Mouse (Mus musculus) intestine, embryonic 16.5 days (tissue): ENCODE results near the gene Sar1b. TPM values are rescaled to one million over a fixed set of nuclear protein-coding genes. Genes with fewer than 3 reads are reported as not detected.

Source experiments
- ATAC-seq: fragments of 200-750 bp; cut with Nextera tagmentation; 2 replicates; pipeline ENCODE4 v1.8.0; 2017; ENCODE audit warnings: moderate TSS enrichment, moderate library complexity
- H3K27ac ChIP-seq: fragments of 300-500 bp; sonication (generic); 2 replicates; pipeline ENCODE4 v1.5.1; 2014; ENCODE audit warnings: mild to moderate bottlenecking, low read length
- H3K27me3 ChIP-seq: fragments of 300-500 bp; sonication (generic); replicated peaks from 2 replicates; pipeline ENCODE4 v1.6.1; 2014; ENCODE audit warnings: low read length, control low read depth, mixed read lengths; ENCODE audit not compliant: control insufficient read depth, insufficient read depth
- H3K36me3 ChIP-seq: fragments of 300-500 bp; sonication (generic); 2 replicates; pipeline ENCODE4 v1.6.1; 2014; ENCODE audit warnings: low read length, control low read depth; ENCODE audit not compliant: control insufficient read depth, insufficient read depth
- H3K4me1 ChIP-seq: fragments of 300-500 bp; sonication (generic); 2 replicates; pipeline ENCODE4 v1.6.1; 2014; ENCODE audit warnings: low read length, control low read depth, mixed read lengths; ENCODE audit not compliant: control insufficient read depth, insufficient read depth
- H3K4me2 ChIP-seq: fragments of 300-500 bp; sonication (generic); 2 replicates; pipeline ENCODE4 v1.6.1; 2014; ENCODE audit warnings: low read depth, low read length, control low read depth
- H3K4me3 ChIP-seq: fragments of 300-500 bp; sonication (generic); 2 replicates; pipeline ENCODE4 v1.5.1; 2014; ENCODE audit warnings: mild to moderate bottlenecking, low read length
- H3K9ac ChIP-seq: fragments of 300-500 bp; sonication (generic); 2 replicates; pipeline ENCODE4 v1.6.1; 2014; ENCODE audit warnings: low read depth, low read length
- H3K9me3 ChIP-seq: fragments of 300-500 bp; sonication (generic); 2 replicates; pipeline ENCODE4 v1.6.1; 2016; ENCODE audit warnings: low read length, control low read depth; ENCODE audit not compliant: control insufficient read depth
- WGBS: fragments of 180-500 bp; shearing (Covaris S2); extraction: QIAGEN DNeasy Blood & Tissue Kit; methylation state at CpG from one replicate; pipeline ENCODE4 v1.1.7; 2014; 5-methylcytosine and 5-hydroxymethylcytosine counted together
- polyA plus RNA-seq: library from polyadenylated mRNA; unstranded; fragments of >200 nt; fragmentation: Nextera tagmentation; extraction: Ambion mirVana; gene quantifications from 2 replicates; pipeline ENCODE4 v1.2.1, GENCODE M21; 2015

The Sar1b gene
- polyA plus RNA-seq, 1 experiment from 2014 or later: 218 TPM

DNA sequence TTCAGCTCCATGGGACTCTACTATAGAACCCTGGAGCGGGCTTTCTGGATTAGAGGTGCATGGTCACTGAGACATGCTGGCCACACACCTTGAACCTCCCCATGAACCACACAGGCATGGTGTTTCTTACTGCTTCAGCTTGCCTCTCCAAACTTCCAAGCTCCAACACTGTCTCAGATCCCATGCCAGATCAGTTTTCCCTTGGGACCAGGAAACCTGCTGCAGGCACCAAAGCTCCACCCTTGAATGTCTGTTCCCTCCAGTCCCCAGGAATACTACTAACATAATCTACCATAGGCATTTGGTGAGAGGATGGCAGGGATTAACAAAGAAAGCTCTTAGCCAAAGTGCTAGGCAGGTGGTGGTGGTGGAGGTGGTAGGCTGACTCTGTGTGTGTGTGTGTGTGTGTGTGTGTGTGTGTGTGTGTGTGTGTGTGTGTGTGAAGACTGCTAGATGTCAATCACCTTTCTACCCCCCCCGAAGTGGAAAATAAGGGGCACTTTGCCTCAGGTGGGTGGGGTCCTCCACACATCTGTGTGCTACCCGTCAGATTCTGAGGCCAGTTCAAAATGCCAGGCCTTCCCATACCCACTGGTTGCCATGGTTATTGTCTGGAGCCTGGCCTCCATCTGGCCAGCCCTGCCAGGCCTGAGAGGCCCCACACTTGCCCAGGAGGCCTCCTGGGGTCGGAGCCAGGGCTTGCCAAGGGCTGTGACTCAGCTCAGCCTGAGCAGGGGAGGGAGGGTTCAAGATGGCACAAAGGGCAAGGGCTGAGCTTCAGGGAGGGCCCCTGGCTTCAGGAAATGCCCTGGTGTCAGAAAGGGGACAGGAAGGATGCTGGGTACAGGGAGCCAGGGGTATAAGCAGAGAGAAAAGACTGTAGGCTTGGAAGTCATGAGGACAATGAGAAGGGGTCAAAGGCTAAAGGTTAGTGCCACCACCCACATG is 68.7 kb downstream of the Sar1b start:
- H3K4me2 ChIP-seq: no peak overlapping the region
- H3K4me3 ChIP-seq: no peak overlapping the region
- peaks cover 5% of the 10 kb centered on the region; the same call in 1 of the 2 replicates for H3K36me3 ChIP-seq
- H3K9ac ChIP-seq: no peak overlapping the region; the same call in 1 of the 2 replicates
- peaks cover 4% of the 10 kb centered on the region; the same call in 1 of the 2 replicates for H3K4me1 ChIP-seq
- no peak overlapping the region for H3K27ac ChIP-seq
- no peaks in the 10 kb centered on the region for H3K27me3 ChIP-seq
- no peaks in the 10 kb centered on the region for H3K9me3 ChIP-seq
- WGBS: 62% methylated on average over 4 of the region's 4 CpGs
- peak; percentile 70 for ATAC-seq

DNA sequence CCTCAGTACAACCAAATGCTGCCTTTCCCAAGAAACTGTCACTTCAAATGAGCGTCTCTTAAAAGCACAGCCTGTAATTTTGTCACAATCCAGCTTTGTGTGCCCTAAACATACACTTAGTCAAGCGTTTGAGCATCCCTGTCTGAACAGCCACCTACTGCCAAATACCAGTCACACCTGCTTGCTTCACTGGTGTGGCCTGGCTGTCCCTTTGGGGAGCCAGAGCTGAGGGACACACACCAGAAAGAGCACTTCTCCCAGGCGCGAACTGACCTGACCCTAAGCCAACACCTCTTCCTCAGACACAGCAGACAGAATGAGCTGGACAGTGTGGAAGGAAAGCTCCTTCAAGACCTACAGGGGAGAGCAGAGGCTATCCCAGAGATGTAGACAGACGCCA is 69.5 kb downstream of the Sar1b start:
- H3K36me3 ChIP-seq: peaks cover 5% of the 10 kb centered on the region; the same call in 1 of the 2 replicates
- no peak overlapping the region for H3K27ac ChIP-seq

DNA sequence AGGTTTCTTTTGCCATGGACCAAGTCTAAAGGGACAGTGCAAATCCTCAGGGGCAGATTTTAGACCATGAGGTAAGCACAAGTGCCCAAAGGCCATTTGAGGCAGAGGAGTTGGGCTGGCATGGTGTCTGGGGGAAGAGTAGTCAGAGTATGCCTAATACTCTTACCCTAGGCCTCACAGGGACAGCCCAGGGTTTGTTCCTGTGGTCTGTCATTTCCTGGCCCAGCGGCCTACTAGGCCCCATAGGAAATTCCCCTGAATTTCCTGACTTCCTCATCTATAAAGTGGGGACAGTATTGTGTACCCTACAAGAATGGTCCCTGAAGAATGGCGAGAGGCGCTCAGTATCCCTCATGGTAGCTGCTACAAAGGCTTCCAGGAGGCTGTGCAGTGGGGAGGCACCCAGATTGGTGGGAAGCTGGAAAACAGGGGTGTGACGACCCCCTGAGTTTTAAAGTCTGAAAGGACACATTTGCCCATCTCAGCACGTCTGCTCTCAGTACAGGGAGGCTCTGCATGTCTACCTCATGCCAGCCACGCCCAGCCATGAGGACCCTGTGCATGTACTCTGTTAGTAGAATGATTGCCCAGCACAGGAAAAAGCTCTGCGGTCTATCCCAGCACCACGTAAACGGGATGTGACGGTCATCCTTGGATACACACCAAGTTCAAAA is 70.0 kb downstream of the Sar1b start:
- peaks cover 5% of the 10 kb centered on the region; the same call in 1 of the 2 replicates for H3K36me3 ChIP-seq
- H3K27me3 ChIP-seq: no peaks in the 10 kb centered on the region
- no peaks in the 10 kb centered on the region for H3K9me3 ChIP-seq
- no peak overlapping the region for H3K9ac ChIP-seq
- H3K27ac ChIP-seq: no peak overlapping the region
- no peak overlapping the region for H3K4me3 ChIP-seq
- no peak overlapping the region for H3K4me2 ChIP-seq
- 90% methylated on average over 10 of the region's 10 CpGs for WGBS
- H3K4me1 ChIP-seq: peaks cover 4% of the 10 kb centered on the region; the same call in 1 of the 2 replicates
- ATAC-seq: no peak

More for the DNA sequence above, 69.5 kb downstream of the Sar1b start:
- Histone ChIP-seq H3K27me3 (no peaks in the 10 kb centered on the region), H3K9ac (no peak overlapping the region), H3K4me2 (no peak overlapping the region), H3K4me1 (peaks cover 4% of the 10 kb centered on the region; the same call in 1 of the 2 replicates), H3K4me3 (no peak overlapping the region), H3K9me3 (no peaks in the 10 kb centered on the region)
- WGBS: 85% methylated on average over 5 of the region's 5 CpGs
- no peak for ATAC-seq

DNA sequence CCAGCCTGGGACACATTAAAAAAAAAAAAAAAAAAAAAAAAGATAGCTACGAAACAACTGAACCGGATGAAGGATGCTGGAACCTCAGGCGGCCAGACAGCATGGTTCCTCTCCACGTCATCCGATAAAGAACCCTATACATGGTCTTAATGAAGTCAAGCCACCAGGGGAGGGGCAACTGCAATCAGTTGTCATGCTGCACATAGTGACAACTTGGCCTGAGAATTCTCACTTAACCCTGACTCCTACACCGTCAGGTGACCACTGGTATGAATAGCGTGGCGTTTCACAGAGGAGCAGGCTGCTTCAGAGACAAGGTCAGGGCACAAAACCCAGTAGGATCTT is 70.6 kb downstream of the Sar1b start:
- Histone ChIP-seq H3K9ac (no peak overlapping the region), H3K4me1 (peaks cover 4% of the 10 kb centered on the region; the same call in 1 of the 2 replicates), H3K27ac (no peak overlapping the region), H3K4me3 (no peak overlapping the region), H3K9me3 (no peaks in the 10 kb centered on the region), H3K36me3 (peaks cover 5% of the 10 kb centered on the region; the same call in 1 of the 2 replicates), H3K27me3 (no peaks in the 10 kb centered on the region), H3K4me2 (no peak overlapping the region)
- 93% methylated on average over 8 of the region's 8 CpGs for WGBS
- ATAC-seq: no peak

DNA sequence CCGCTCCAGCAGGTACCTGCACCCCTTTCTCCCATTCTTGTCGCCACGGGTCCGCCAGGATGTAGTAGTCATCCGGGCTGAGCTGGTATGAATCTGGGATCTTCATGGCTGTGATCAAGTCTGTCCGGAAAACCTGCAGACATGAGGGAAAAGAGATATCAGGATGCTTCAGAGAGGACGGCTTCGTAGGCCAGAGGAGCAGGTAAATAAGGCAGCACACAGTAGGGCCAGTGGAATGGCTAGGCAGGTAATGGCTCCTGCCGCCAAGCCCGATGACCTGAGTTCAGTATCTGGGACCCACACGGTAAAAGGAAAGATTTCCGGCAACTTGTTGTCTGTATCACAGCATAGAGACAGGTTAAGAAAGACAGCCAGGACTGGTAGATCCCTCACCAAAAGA is 72.1 kb downstream of the Sar1b start:
- Histone ChIP-seq H3K36me3 (peaks cover 5% of the 10 kb centered on the region; the same call in 1 of the 2 replicates), H3K4me2 (no peak overlapping the region), H3K27ac (no peak overlapping the region), H3K27me3 (no peaks in the 10 kb centered on the region), H3K4me1 (peaks cover 5% of the 10 kb centered on the region), H3K9me3 (no peaks in the 10 kb centered on the region), H3K4me3 (no peak overlapping the region), H3K9ac (no peak overlapping the region)
- 97% methylated on average over 12 of the region's 12 CpGs for WGBS
- no peak for ATAC-seq

DNA sequence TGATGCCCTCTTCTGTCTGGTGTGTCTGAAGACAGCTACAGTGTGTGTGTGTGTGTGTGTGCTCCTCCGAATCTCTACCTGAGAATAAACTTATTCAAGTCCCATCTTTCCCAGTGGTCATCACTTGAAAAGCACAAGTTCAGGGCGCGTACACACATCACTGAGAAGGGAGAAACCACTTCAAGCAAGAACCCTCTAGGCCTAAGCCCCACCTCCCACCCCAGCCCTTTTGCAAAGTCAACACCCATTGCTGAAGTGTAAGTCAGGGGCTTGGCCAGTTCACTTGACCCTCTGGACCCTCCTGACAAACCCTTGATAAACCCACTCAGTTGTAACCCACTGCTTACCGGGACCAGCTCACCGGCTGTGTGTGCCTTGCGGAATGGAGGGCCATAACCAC is 73.0 kb downstream of the Sar1b start:
- ATAC-seq: no peak
- H3K27me3 ChIP-seq: no peaks in the 10 kb centered on the region
- peaks cover 3% of the 10 kb centered on the region; the same call in 1 of the 2 replicates for H3K36me3 ChIP-seq
- H3K27ac ChIP-seq: no peak overlapping the region
- H3K4me1 ChIP-seq: peaks cover 10% of the 10 kb centered on the region
- no peak overlapping the region for H3K9ac ChIP-seq
- no peak overlapping the region for H3K4me2 ChIP-seq
- no peaks in the 10 kb centered on the region for H3K9me3 ChIP-seq
- H3K4me3 ChIP-seq: no peak overlapping the region
- WGBS: 94% methylated on average over 6 of the region's 6 CpGs

DNA sequence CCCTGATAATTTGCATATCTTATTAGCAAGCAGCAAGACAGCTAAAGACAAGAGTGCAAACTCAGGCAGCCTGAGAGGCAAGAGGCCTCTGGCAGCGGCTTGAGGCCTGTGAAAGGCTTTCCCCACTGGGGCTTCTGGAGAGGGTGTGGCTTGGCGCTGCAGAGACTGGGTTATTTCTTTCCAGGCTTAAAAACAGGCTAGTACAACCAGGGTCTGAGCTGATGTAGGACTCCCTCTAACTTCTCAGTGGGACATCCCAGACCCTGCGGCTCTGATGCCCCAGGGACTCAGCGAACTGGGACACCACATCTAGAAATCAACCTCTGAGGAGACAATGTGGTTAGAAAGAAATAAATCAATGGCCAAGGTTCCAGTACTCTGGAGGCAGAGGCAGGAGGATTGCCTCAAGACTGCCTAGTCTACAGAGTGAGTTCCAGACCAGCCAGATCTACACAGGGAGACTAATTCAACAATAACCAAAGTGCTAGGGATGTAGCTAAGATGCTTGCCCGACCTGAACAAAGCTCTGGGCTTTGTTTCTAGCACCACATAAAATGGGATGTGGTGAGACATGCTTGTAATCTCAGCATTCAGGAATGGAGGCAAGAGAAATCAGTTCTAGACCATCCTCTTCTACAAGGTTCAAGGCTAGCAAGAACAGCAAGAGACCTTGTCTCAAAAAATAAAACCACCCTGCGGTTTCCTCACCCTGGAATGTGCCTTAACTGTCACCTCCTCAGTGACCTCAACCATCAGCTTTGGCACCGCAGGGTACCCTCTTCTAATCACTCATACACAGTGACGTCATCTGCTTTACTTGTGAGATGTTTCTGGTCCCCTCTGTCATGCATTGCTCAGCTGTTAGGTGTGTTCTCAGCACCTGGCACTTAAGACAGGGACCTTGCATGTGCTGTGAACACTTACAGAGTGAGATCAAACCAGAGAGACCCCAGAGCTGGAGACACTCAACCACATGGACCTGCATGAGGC is 74.0 kb downstream of the Sar1b start:
- peaks cover 3% of the 10 kb centered on the region; the same call in 1 of the 2 replicates for H3K36me3 ChIP-seq
- 77% methylated on average over 8 of the region's 8 CpGs for WGBS
- no peak overlapping the region for H3K9ac ChIP-seq
- H3K4me1 ChIP-seq: peaks cover 11% of the 10 kb centered on the region
- H3K4me3 ChIP-seq: no peak overlapping the region
- no peak for ATAC-seq
- H3K4me2 ChIP-seq: no peak overlapping the region
- H3K9me3 ChIP-seq: no peaks in the 10 kb centered on the region
- H3K27me3 ChIP-seq: no peaks in the 10 kb centered on the region
- no peak overlapping the region for H3K27ac ChIP-seq

DNA sequence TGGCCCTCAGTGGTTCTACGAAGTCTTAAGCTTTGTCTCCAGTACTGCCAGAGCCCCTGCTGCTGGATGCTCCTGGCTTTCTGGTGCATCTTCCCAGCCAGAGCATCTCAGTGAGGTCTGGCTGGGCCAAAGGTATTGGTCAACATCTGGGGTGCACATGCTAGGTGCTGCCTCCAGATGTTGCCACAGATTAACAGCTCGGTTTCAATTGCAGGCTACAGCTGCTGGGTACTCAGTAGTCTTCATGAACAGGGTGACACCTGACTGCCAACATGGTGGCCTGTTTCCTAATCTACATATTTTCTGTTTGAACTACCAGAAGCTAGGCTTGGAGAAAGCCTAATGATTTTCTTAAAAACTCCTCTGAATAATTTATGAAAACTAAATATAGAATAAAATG is 75.6 kb downstream of the Sar1b start:
- 78% methylated on average over 2 of the region's 2 CpGs for WGBS
- H3K4me3 ChIP-seq: no peak overlapping the region
- H3K9me3 ChIP-seq: no peaks in the 10 kb centered on the region
- ATAC-seq: no peak
- H3K36me3 ChIP-seq: peaks cover 3% of the 10 kb centered on the region; the same call in 1 of the 2 replicates
- no peak overlapping the region for H3K4me2 ChIP-seq
- H3K4me1 ChIP-seq: peaks cover 9% of the 10 kb centered on the region
- H3K27ac ChIP-seq: no peak overlapping the region
- H3K9ac ChIP-seq: no peak overlapping the region
- H3K27me3 ChIP-seq: no peaks in the 10 kb centered on the region
